In the genomic region with DNA sequence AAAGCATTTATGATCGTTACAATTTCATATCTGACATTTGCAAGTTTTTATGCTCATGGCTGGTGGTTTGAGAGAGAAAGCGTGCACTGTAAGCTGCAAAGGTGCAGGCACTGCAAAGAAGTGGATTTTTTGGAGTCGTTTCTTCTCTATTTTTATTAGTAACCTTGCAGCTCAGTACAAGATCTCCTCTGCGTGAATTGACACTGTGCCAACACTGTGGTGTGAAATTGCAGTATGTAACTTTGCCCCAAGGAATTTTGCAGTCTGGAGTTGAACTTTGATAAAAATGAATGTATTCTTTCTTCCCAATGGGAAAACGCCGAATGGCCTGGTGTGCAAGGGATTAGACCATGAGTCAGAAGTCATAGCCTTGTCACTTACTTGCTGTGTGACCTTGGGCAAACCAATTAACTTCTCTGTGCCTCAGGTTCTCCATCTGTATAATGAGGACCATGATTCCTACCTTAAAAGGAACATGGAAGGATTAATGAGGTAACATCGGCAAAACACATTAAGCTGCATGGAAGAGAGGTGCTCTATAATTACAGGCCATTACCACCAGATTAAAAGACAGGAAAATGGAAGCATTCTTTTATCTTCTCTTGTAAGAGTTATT, we compare ENCODE assay signal across 20 mouse cellular contexts.
DNase-seq lines count a peak whose midpoint lies in the region; ATAC-seq and TF ChIP-seq lines count a peak whose summit lies in the region.
"Had no signal": no experiment of that assay in that cellular context is flagged by ENCODE, and none has a peak within 500 bp of the region (broad histone marks: within the 10 kb centered on the region; RNA-seq: fewer than 3 reads in every experiment).

No protein-coding gene starts in this region.

- no peak for DNase-seq in forebrain, embryonic 11.5 days (ENCODE audit: low spot score)
- DNase-seq in forebrain, postnatal 0 days: no peak
- peak; percentile 38 for DNase-seq in brain, adult 2 months (ENCODE audit: low read depth, low spot score)
- DNase-seq in limb, embryonic 14.5 days (ENCODE audit: low spot score): no peak
- DNase-seq in urinary bladder, adult 18-20 months (ENCODE audit: low spot score in 2 of 2): no peak
- DNase-seq: B cell, adult 2 months; cerebellum, adult 9-10 months; kidney, adult 8-10 months; kidney, postnatal 25 days; lung, postnatal 4 days; thymus, postnatal 14 days had no signal

- no peak overlapping the region for H3K4me3 ChIP-seq in forebrain, embryonic 11.5 days (ENCODE audit: low read depth, low read length)
- no peak overlapping the region for H3K4me3 ChIP-seq in forebrain, postnatal 0 days (ENCODE audit: low read depth, low read length)
- H3K4me3 ChIP-seq in hindbrain, embryonic 16.5 days (ENCODE audit: low read length): no peak overlapping the region
- H3K4me3 ChIP-seq in hindbrain, embryonic 12.5 days: no peak overlapping the region
- no peak overlapping the region for H3K4me3 ChIP-seq in limb, embryonic 14.5 days (replicated peaks; ENCODE audit: low read length)
- no peak overlapping the region for H3K4me3 ChIP-seq in kidney, embryonic 15.5 days (replicated peaks)
- H3K4me3 ChIP-seq: embryonic facial prominence, embryonic 15.5 days; heart, embryonic 13.5 days; liver, embryonic 12.5 days; lung, embryonic 15.5 days; neural tube, embryonic 12.5 days had no signal

- H3K4me1 ChIP-seq in forebrain, embryonic 11.5 days (replicated peaks; ENCODE audit: control insufficient read depth, insufficient read depth, low read length): no peaks in the 10 kb centered on the region
- no peaks in the 10 kb centered on the region for H3K4me1 ChIP-seq in forebrain, postnatal 0 days (ENCODE audit: insufficient read depth)
- no peaks in the 10 kb centered on the region for H3K4me1 ChIP-seq in hindbrain, embryonic 16.5 days (ENCODE audit: control insufficient read depth, insufficient read depth, low read depth, low read length)
- no peaks in the 10 kb centered on the region for H3K4me1 ChIP-seq in hindbrain, embryonic 12.5 days
- H3K4me1 ChIP-seq in limb, embryonic 14.5 days (ENCODE audit: control insufficient read depth, insufficient read depth, low read length): no peaks in the 10 kb centered on the region
- no peaks in the 10 kb centered on the region for H3K4me1 ChIP-seq in kidney, embryonic 15.5 days
- H3K4me1 ChIP-seq: embryonic facial prominence, embryonic 15.5 days; heart, embryonic 13.5 days; liver, embryonic 12.5 days; lung, embryonic 15.5 days; neural tube, embryonic 12.5 days had no signal

- no peaks in the 10 kb centered on the region for H3K36me3 ChIP-seq in forebrain, embryonic 11.5 days (ENCODE audit: control insufficient read depth, insufficient read depth, low read length)
- H3K36me3 ChIP-seq in forebrain, postnatal 0 days (ENCODE audit: insufficient read depth): no peaks in the 10 kb centered on the region
- no peaks in the 10 kb centered on the region for H3K36me3 ChIP-seq in hindbrain, embryonic 16.5 days (ENCODE audit: control insufficient read depth, insufficient read depth, low read length)
- no peaks in the 10 kb centered on the region for H3K36me3 ChIP-seq in hindbrain, embryonic 12.5 days
- no peaks in the 10 kb centered on the region for H3K36me3 ChIP-seq in limb, embryonic 14.5 days (ENCODE audit: control insufficient read depth, insufficient read depth, low read length)
- H3K36me3 ChIP-seq in kidney, embryonic 15.5 days: no peaks in the 10 kb centered on the region
- H3K36me3 ChIP-seq: embryonic facial prominence, embryonic 15.5 days; heart, embryonic 13.5 days; liver, embryonic 12.5 days; lung, embryonic 15.5 days; neural tube, embryonic 12.5 days had no signal

- no peak overlapping the region for H3K9ac ChIP-seq in forebrain, embryonic 11.5 days (ENCODE audit: low read length)
- no peak overlapping the region for H3K9ac ChIP-seq in forebrain, postnatal 0 days
- H3K9ac ChIP-seq in hindbrain, embryonic 16.5 days (ENCODE audit: low read depth, low read length): no peak overlapping the region
- H3K9ac ChIP-seq in hindbrain, embryonic 12.5 days: no peak overlapping the region
- H3K9ac ChIP-seq in limb, embryonic 14.5 days (ENCODE audit: low read depth, low read length, severe bottlenecking): no peak overlapping the region
- H3K9ac ChIP-seq in kidney, embryonic 15.5 days: no peak overlapping the region
- H3K9ac ChIP-seq: embryonic facial prominence, embryonic 15.5 days; heart, embryonic 13.5 days; liver, embryonic 12.5 days; lung, embryonic 15.5 days; neural tube, embryonic 12.5 days had no signal

- 60% methylated on average over 7 of the region's 7 CpGs for WGBS in forebrain, embryonic 11.5 days
- 29% methylated on average over 7 of the region's 7 CpGs for WGBS in forebrain, postnatal 0 days
- WGBS in hindbrain, embryonic 16.5 days: 61% methylated on average over 7 of the region's 7 CpGs
- WGBS in hindbrain, embryonic 12.5 days: 71% methylated on average over 7 of the region's 7 CpGs
- 25% methylated on average over 7 of the region's 7 CpGs for WGBS in limb, embryonic 14.5 days
- WGBS in kidney, embryonic 15.5 days: 64% methylated on average over 7 of the region's 7 CpGs

- H3K9me3 ChIP-seq in forebrain, embryonic 11.5 days (ENCODE audit: control insufficient read depth, low read length): no peaks in the 10 kb centered on the region
- no peaks in the 10 kb centered on the region for H3K9me3 ChIP-seq in forebrain, postnatal 0 days (ENCODE audit: low read length)
- no peaks in the 10 kb centered on the region for H3K9me3 ChIP-seq in hindbrain, embryonic 16.5 days (ENCODE audit: control insufficient read depth, low read length)
- H3K9me3 ChIP-seq in hindbrain, embryonic 12.5 days (replicated peaks): no peaks in the 10 kb centered on the region
- H3K9me3 ChIP-seq in limb, embryonic 14.5 days (ENCODE audit: control insufficient read depth, low read length): no peaks in the 10 kb centered on the region
- no peaks in the 10 kb centered on the region for H3K9me3 ChIP-seq in kidney, embryonic 15.5 days (replicated peaks)
- H3K9me3 ChIP-seq: embryonic facial prominence, embryonic 15.5 days; heart, embryonic 13.5 days; lung, embryonic 15.5 days; neural tube, embryonic 12.5 days had no signal

- no peak overlapping the region for H3K27ac ChIP-seq in forebrain, embryonic 11.5 days (ENCODE audit: low read depth, low read length)
- H3K27ac ChIP-seq in forebrain, postnatal 0 days (ENCODE audit: low read depth, low read length): no peak overlapping the region
- H3K27ac ChIP-seq in hindbrain, embryonic 16.5 days (ENCODE audit: low read depth, low read length): no peak overlapping the region
- H3K27ac ChIP-seq in hindbrain, embryonic 12.5 days: no peak overlapping the region
- no peak overlapping the region for H3K27ac ChIP-seq in limb, embryonic 14.5 days (replicated peaks; ENCODE audit: low read depth, low read length)
- no peak overlapping the region for H3K27ac ChIP-seq in kidney, embryonic 15.5 days
- H3K27ac ChIP-seq: embryonic facial prominence, embryonic 15.5 days; heart, embryonic 13.5 days; liver, embryonic 12.5 days; lung, embryonic 15.5 days; neural tube, embryonic 12.5 days had no signal

- no peak for TF ChIP-seq POLR2A in limb, embryonic 14.5 days (IDR thresholded peaks at IDR 0.05; ENCODE audit: borderline replicate concordance, extremely low read depth, insufficient read depth, insufficient read length)

- ATAC-seq in forebrain, embryonic 11.5 days (replicated peaks; ENCODE audit: low FRiP score): peak; percentile 66
- no peak for ATAC-seq in forebrain, postnatal 0 days
- peak; percentile 61; the same call in 1 of the 2 replicates for ATAC-seq in hindbrain, embryonic 16.5 days
- no peak for ATAC-seq in hindbrain, embryonic 12.5 days (ENCODE audit: low FRiP score)
- peak; percentile 41; the same call in 1 of the 2 replicates for ATAC-seq in limb, embryonic 14.5 days (ENCODE audit: low FRiP score, low read depth)
- ATAC-seq in kidney, embryonic 15.5 days (replicated peaks; ENCODE audit: low FRiP score): no peak
- ATAC-seq: inflammation-experienced regulatory T-cells, adult 6 months; liver, embryonic 12.5 days had no signal

- H3K27me3 ChIP-seq in forebrain, embryonic 11.5 days (ENCODE audit: control insufficient read depth, insufficient read depth, low read length): no peaks in the 10 kb centered on the region
- H3K27me3 ChIP-seq in forebrain, postnatal 0 days (ENCODE audit: insufficient read depth, low read length): no peaks in the 10 kb centered on the region
- H3K27me3 ChIP-seq in hindbrain, embryonic 16.5 days (replicated peaks; ENCODE audit: control insufficient read depth, insufficient read depth, low read length): no peaks in the 10 kb centered on the region
- H3K27me3 ChIP-seq in hindbrain, embryonic 12.5 days: no peaks in the 10 kb centered on the region
- H3K27me3 ChIP-seq in limb, embryonic 14.5 days (ENCODE audit: control insufficient read depth, insufficient read depth, low read length): no peaks in the 10 kb centered on the region
- no peaks in the 10 kb centered on the region for H3K27me3 ChIP-seq in kidney, embryonic 15.5 days
- H3K27me3 ChIP-seq: embryonic facial prominence, embryonic 15.5 days; heart, embryonic 13.5 days; liver, embryonic 12.5 days; lung, embryonic 15.5 days; neural tube, embryonic 12.5 days had no signal

- H3K4me2 ChIP-seq in forebrain, embryonic 11.5 days (ENCODE audit: low read depth, low read length, severe bottlenecking): no peak overlapping the region
- no peak overlapping the region for H3K4me2 ChIP-seq in forebrain, postnatal 0 days (ENCODE audit: low read depth)
- H3K4me2 ChIP-seq in hindbrain, embryonic 16.5 days (ENCODE audit: low read length): no peak overlapping the region
- no peak overlapping the region for H3K4me2 ChIP-seq in hindbrain, embryonic 12.5 days (replicated peaks)
- no peak overlapping the region for H3K4me2 ChIP-seq in limb, embryonic 14.5 days (replicated peaks; ENCODE audit: low read depth, low read length, severe bottlenecking)
- H3K4me2 ChIP-seq in kidney, embryonic 15.5 days: no peak overlapping the region
- H3K4me2 ChIP-seq: embryonic facial prominence, embryonic 15.5 days; heart, embryonic 13.5 days; liver, embryonic 12.5 days; lung, embryonic 15.5 days; neural tube, embryonic 12.5 days had no signal

- no peak for TF ChIP-seq CTCF in forebrain, postnatal 0 days (IDR thresholded peaks at IDR 0.05; ENCODE audit: low read depth)

Comparison
In these comparisons a context has a peak if more than half of its experiments do, and no peak if none do; other contexts are left out.
1. ATAC-seq: peak in forebrain, embryonic 11.5 days (single experiment), hindbrain, embryonic 16.5 days (single experiment) and limb, embryonic 14.5 days (single experiment); none in forebrain, postnatal 0 days (single experiment), hindbrain, embryonic 12.5 days (single experiment) and kidney, embryonic 15.5 days (single experiment).